21 mouse cellular contexts compared by ENCODE assay signal in the genomic region with DNA sequence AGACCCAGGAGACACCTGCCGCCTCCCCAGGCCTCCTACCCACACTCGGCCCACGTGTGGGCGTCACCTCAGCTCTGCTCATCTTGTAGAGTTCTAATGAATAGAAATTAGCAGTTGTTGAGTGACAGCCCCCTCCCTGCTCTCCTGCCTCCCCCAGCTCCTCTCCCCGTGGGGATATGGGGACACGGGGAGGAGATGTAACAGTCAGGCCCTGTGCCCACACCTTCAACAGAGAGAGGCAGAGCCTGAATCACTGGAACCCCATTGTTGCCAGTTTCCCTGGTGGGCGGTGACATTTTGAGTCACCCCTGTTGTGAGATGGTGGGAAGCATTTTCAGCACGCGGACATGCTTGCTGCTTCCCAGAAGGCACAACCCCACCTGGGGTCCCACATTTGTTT. TPM values are rescaled to one million over a fixed set of nuclear protein-coding genes. Genes with fewer than 3 reads are reported as not detected.
DNase-seq lines count a peak whose midpoint lies in the region; ATAC-seq and TF ChIP-seq lines count a peak whose summit lies in the region.
"Had no signal": no experiment of that assay in that cellular context is flagged by ENCODE, and none has a peak within 500 bp of the region (broad histone marks: within the 10 kb centered on the region; RNA-seq: fewer than 3 reads in every experiment).

No protein-coding gene starts in this region.

- no peak overlapping the region for H3K4me2 ChIP-seq in liver, embryonic 12.5 days
- H3K4me2 ChIP-seq in forebrain, embryonic 14.5 days (ENCODE audit: low read length) = no peak overlapping the region
- H3K4me2 ChIP-seq: embryonic facial prominence, embryonic 13.5 days; forebrain, embryonic 12.5 days; heart, embryonic 11.5 days; hindbrain, embryonic 14.5 days had no signal

- no peaks in the 10 kb centered on the region for H3K9me3 ChIP-seq in liver, embryonic 12.5 days (replicated peaks)
- no peaks in the 10 kb centered on the region for H3K9me3 ChIP-seq in forebrain, embryonic 14.5 days (replicated peaks; ENCODE audit: control insufficient read depth, low read length)
- H3K9me3 ChIP-seq: embryonic facial prominence, embryonic 13.5 days; forebrain, embryonic 12.5 days; hindbrain, embryonic 10.5 days had no signal

- TF ChIP-seq POLR2A in olfactory bulb, adult 2 months (IDR thresholded peaks at IDR 0.05; ENCODE audit: insufficient read depth, low read depth, low read length) = no peak

- TF ChIP-seq CTCF in left cerebral cortex, adult 2 months (IDR thresholded peaks at IDR 0.05) = no peak
- TF ChIP-seq CTCF in olfactory bulb, adult 2 months (IDR thresholded peaks at IDR 0.05; ENCODE audit: insufficient read depth, low read depth, low read length) = no peak

- peak; percentile 71 for DNase-seq in left cerebral cortex, adult 11 months (ENCODE audit: low spot score)
- DNase-seq in left cerebral cortex, postnatal 4 days = no peak
- peak; percentile 68 to 72 for DNase-seq in right cerebral cortex, adult 2 months (ENCODE audit: low spot score in 2 of 2)
- no peak for DNase-seq in right cerebral cortex, postnatal 10 days (ENCODE audit: low spot score in 2 of 2)
- peak; percentile 69 to 76 for DNase-seq in left cerebral cortex, adult 2 months (ENCODE audit: extremely low spot score in 1 of 2, low spot score in 2 of 2)
- DNase-seq in forebrain, embryonic 14.5 days (ENCODE audit: low spot score) = no peak
- DNase-seq: adrenal gland, postnatal 10 days; cerebellum, adult 18-20 months; cerebellum, adult 9-11 months; cerebellum, postnatal 36 days; forebrain, postnatal 0 days; gastrocnemius, postnatal 14 days; heart, adult 2 months had no signal

- ATAC-seq in liver, embryonic 12.5 days = no peak
- no peak for ATAC-seq in forebrain, embryonic 14.5 days
- ATAC-seq: forebrain, postnatal 0 days had no signal

- no peak overlapping the region for H3K4me3 ChIP-seq in left cerebral cortex, adult 2 months
- no peak overlapping the region for H3K4me3 ChIP-seq in olfactory bulb, adult 2 months (ENCODE audit: insufficient read depth, low read depth, low read length)
- H3K4me3 ChIP-seq in liver, embryonic 12.5 days = no peak overlapping the region
- no peak overlapping the region for H3K4me3 ChIP-seq in forebrain, embryonic 14.5 days (ENCODE audit: low read depth, low read length)
- H3K4me3 ChIP-seq: embryonic facial prominence, embryonic 13.5 days; forebrain, embryonic 12.5 days; heart, adult 2 months; hindbrain, embryonic 10.5 days had no signal

- no peaks in the 10 kb centered on the region for H3K27me3 ChIP-seq in liver, embryonic 12.5 days (replicated peaks)
- H3K27me3 ChIP-seq in forebrain, embryonic 14.5 days (replicated peaks; ENCODE audit: control insufficient read depth, insufficient read depth, low read length) = no peaks in the 10 kb centered on the region

- peaks cover 68% of the 10 kb centered on the region for H3K4me1 ChIP-seq in olfactory bulb, adult 2 months (ENCODE audit: control insufficient read depth, insufficient read depth, low read length)
- H3K4me1 ChIP-seq in liver, embryonic 12.5 days = no peaks in the 10 kb centered on the region
- H3K4me1 ChIP-seq in forebrain, embryonic 14.5 days (ENCODE audit: control insufficient read depth, insufficient read depth, low read length) = peaks cover 48% of the 10 kb centered on the region

- WGBS in olfactory bulb, adult 2 months = 35% methylated on average over 9 of the region's 9 CpGs
- WGBS in liver, embryonic 12.5 days (ENCODE audit: insufficient replicate concordance) = 76% methylated on average over 9 of the region's 9 CpGs
- WGBS in forebrain, embryonic 14.5 days = 60% methylated on average over 9 of the region's 9 CpGs

- peaks cover 76% of the 10 kb centered on the region for H3K36me3 ChIP-seq in liver, embryonic 12.5 days
- peaks cover 26% of the 10 kb centered on the region for H3K36me3 ChIP-seq in forebrain, embryonic 14.5 days (ENCODE audit: control insufficient read depth, insufficient read depth, low read length)

- intact Hi-C loops in left cerebral cortex, postnatal 4 days (cut with DNase I) = no loop called here
- intact Hi-C loops in left cerebral cortex, adult 2 months (cut with DNase I) = no loop called here

- H3K27ac ChIP-seq in left cerebral cortex, adult 2 months = peak overlapping the region; percentile 34; the same call in 1 of the 2 replicates
- peak overlapping the region; percentile 74 for H3K27ac ChIP-seq in olfactory bulb, adult 2 months (ENCODE audit: insufficient read depth, low read depth, low read length)
- H3K27ac ChIP-seq in liver, embryonic 12.5 days = no peak overlapping the region
- H3K27ac ChIP-seq in forebrain, embryonic 14.5 days (ENCODE audit: low read depth, low read length) = no peak overlapping the region
- H3K27ac ChIP-seq: embryonic facial prominence, embryonic 13.5 days; forebrain, embryonic 12.5 days; heart, adult 2 months; hindbrain, embryonic 10.5 days had no signal

- no peak overlapping the region for H3K9ac ChIP-seq in liver, embryonic 12.5 days
- H3K9ac ChIP-seq in forebrain, embryonic 14.5 days (ENCODE audit: low read length) = no peak overlapping the region
- H3K9ac ChIP-seq: embryonic facial prominence, embryonic 13.5 days; forebrain, embryonic 12.5 days; forebrain, postnatal 0 days had no signal

RNA-seq across cellular contexts. Expression of a gene that starts 32.9 kb away (rescaled TPM):
- total RNA-seq in left cerebral cortex, postnatal 4 days (2021) = 1 to 10 TPM; 1.5 to 3.7 TPM
- total RNA-seq in left cerebral cortex, adult 2 months (2021) = 1 to 10 TPM in 1 of 2 experiments, under 1 TPM in 1; 0.70 to 1.3 TPM
- not detected in 2 replicates for polyA plus RNA-seq in olfactory bulb, adult 2 months (2012; ENCODE audit: insufficient read depth, insufficient read length, low replicate concordance, missing spikeins)
- 6.7 and 7.2 TPM in 2 replicates for polyA plus RNA-seq in liver, embryonic 12.5 days (2016; fragmentation: Nextera tagmentation; extraction: Ambion mirVana)
- 10.1 and 11.4 TPM in 2 replicates for polyA plus RNA-seq in forebrain, embryonic 14.5 days (2014; fragmentation: Nextera tagmentation; extraction: Ambion mirVana)
- total RNA-seq: gastrocnemius, adult 18-20 months had no signal

Comparison
In these comparisons a context has a peak if more than half of its experiments do, and no peak if none do; other contexts are left out.
1. DNase-seq: peak in left cerebral cortex, adult 11 months (single experiment), right cerebral cortex, adult 2 months (2 of 2) and left cerebral cortex, adult 2 months (2 of 2); none in left cerebral cortex, postnatal 4 days (single experiment), right cerebral cortex, postnatal 10 days (0 of 2) and forebrain, embryonic 14.5 days (single experiment).
2. H3K27ac ChIP-seq: peak in left cerebral cortex, adult 2 months (single experiment) and olfactory bulb, adult 2 months (single experiment); none in liver, embryonic 12.5 days (single experiment) and forebrain, embryonic 14.5 days (single experiment).